Mouse (Mus musculus): Measurements from ENCODE around the gene Nbl1. TPM values are rescaled to one million over a fixed set of nuclear protein-coding genes. Genes with fewer than 3 reads are reported as not detected.

The Nbl1 gene
- polyA plus RNA-seq, 1 experiment from 2014 or later = 15.1 TPM

- H3K27me3 ChIP-seq (ENCODE audit: control insufficient read depth, insufficient read depth, low read length) = no peaks in the 10 kb centered on the region
- no peaks in the 10 kb centered on the region for H3K36me3 ChIP-seq (ENCODE audit: control insufficient read depth, insufficient read depth, low read length)
- peaks cover 13 to 31% of the 10 kb centered on the region in 2 experiments for H3K4me1 ChIP-seq (ENCODE audit: control insufficient read depth in 2 of 2, insufficient read depth in 2 of 2, low read length in 2 of 2)
- no peak overlapping the region for H3K4me2 ChIP-seq (ENCODE audit: low read length)
- no peak overlapping the region for H3K9ac ChIP-seq (ENCODE audit: low read length)
- H3K4me3 ChIP-seq (ENCODE audit: control insufficient read depth in 1 of 2, insufficient read depth in 1 of 2, low read depth in 1 of 2, low read length in 2 of 2) = no peak overlapping the region
- 92% methylated on average over 5 of the region's 5 CpGs for WGBS
- no peak for ATAC-seq (ENCODE audit: insufficient number of reproducible peaks, insufficient read depth, low FRiP score, low read depth)
- no peaks in the 10 kb centered on the region for H3K9me3 ChIP-seq (ENCODE audit: control insufficient read depth, low read length)
- H3K27ac ChIP-seq (replicated peaks in 1 of 2; ENCODE audit: control insufficient read depth in 1 of 2, insufficient read depth in 1 of 2, low read depth in 2 of 2, low read length in 2 of 2) = no peak overlapping the region
Observed at GRCm38 (mm10) chr4:139115721-139116120, 22.9 kb upstream of the Nbl1 start.

- H3K4me2 ChIP-seq (ENCODE audit: low read length) = no peak overlapping the region
- 0 out of 2 replicates have a peak, but pooled peaks cover 5% of the 10 kb centered on the region for H3K36me3 ChIP-seq (ENCODE audit: control insufficient read depth, insufficient read depth, low read length)
- ATAC-seq (ENCODE audit: insufficient number of reproducible peaks, insufficient read depth, low FRiP score, low read depth) = no peak
- H3K4me3 ChIP-seq (ENCODE audit: control insufficient read depth in 1 of 2, insufficient read depth in 1 of 2, low read depth in 1 of 2, low read length in 2 of 2) = no peak overlapping the region
- 67% methylated on average over 3 of the region's 3 CpGs for WGBS
- H3K4me1 ChIP-seq (ENCODE audit: control insufficient read depth in 2 of 2, insufficient read depth in 2 of 2, low read length in 2 of 2) = peaks cover 16 to 34% of the 10 kb centered on the region in 2 experiments
- no peak overlapping the region for H3K27ac ChIP-seq (replicated peaks in 1 of 2; ENCODE audit: control insufficient read depth in 1 of 2, insufficient read depth in 1 of 2, low read depth in 2 of 2, low read length in 2 of 2)
- H3K9ac ChIP-seq (ENCODE audit: low read length) = no peak overlapping the region
- H3K9me3 ChIP-seq (ENCODE audit: control insufficient read depth, low read length) = no peaks in the 10 kb centered on the region
- no peaks in the 10 kb centered on the region for H3K27me3 ChIP-seq (ENCODE audit: control insufficient read depth, insufficient read depth, low read length)
Observed at GRCm38 (mm10) chr4:139112482-139112881, 19.7 kb upstream of the Nbl1 start.

- Histone ChIP-seq H3K36me3 (ENCODE audit: control insufficient read depth, insufficient read depth, low read length) (0 out of 2 replicates have a peak, but pooled peaks cover 5% of the 10 kb centered on the region), H3K4me2 (ENCODE audit: low read length) (no peak overlapping the region), H3K4me3 (ENCODE audit: control insufficient read depth in 1 of 2, insufficient read depth in 1 of 2, low read depth in 1 of 2, low read length in 2 of 2) (no peak overlapping the region), H3K9ac (ENCODE audit: low read length) (0 out of 2 replicates have a peak overlapping the region, but pooled peaks have one; percentile 2), H3K27me3 (ENCODE audit: control insufficient read depth, insufficient read depth, low read length) (no peaks in the 10 kb centered on the region), H3K27ac (replicated peaks in 1 of 2; ENCODE audit: control insufficient read depth in 1 of 2, insufficient read depth in 1 of 2, low read depth in 2 of 2, low read length in 2 of 2) (peak overlapping the region in 1 of 2 experiments; percentile 28; a peak in 1 of 4 replicates), H3K9me3 (ENCODE audit: control insufficient read depth, low read length) (no peaks in the 10 kb centered on the region), H3K4me1 (ENCODE audit: control insufficient read depth in 2 of 2, insufficient read depth in 2 of 2, low read length in 2 of 2) (peaks cover 16 to 31% of the 10 kb centered on the region in 2 experiments)
- WGBS = 45% methylated on average over 3 of the region's 3 CpGs
- no peak for ATAC-seq (ENCODE audit: insufficient number of reproducible peaks, insufficient read depth, low FRiP score, low read depth)
Observed at GRCm38 (mm10) chr4:139111421-139111820, 18.6 kb upstream of the Nbl1 start.

- no peak overlapping the region for H3K4me2 ChIP-seq (ENCODE audit: low read length)
- WGBS = 33% methylated on average over 3 of the region's 3 CpGs
- H3K27ac ChIP-seq (replicated peaks in 1 of 2; ENCODE audit: control insufficient read depth in 1 of 2, insufficient read depth in 1 of 2, low read depth in 2 of 2, low read length in 2 of 2) = peak overlapping the region in 1 of 2 experiments; percentile 28; a peak in 1 of 4 replicates
Observed at GRCm38 (mm10) chr4:139110858-139111257, 18.1 kb upstream of the Nbl1 start.

GRCm38 (mm10) chr4:139105453-139105852 is 12.7 kb upstream of the Nbl1 start:
- no peaks in the 10 kb centered on the region for H3K9me3 ChIP-seq (ENCODE audit: control insufficient read depth, low read length)
- WGBS = 84% methylated on average over 1 of the region's 1 CpGs

More at GRCm38 (mm10) chr4:139110858-139111257, 18.1 kb upstream of the Nbl1 start:
- H3K4me1 ChIP-seq (ENCODE audit: control insufficient read depth in 2 of 2, insufficient read depth in 2 of 2, low read length in 2 of 2) = peaks cover 16 to 30% of the 10 kb centered on the region in 2 experiments
- ATAC-seq (ENCODE audit: insufficient number of reproducible peaks, insufficient read depth, low FRiP score, low read depth) = no peak
- H3K36me3 ChIP-seq (ENCODE audit: control insufficient read depth, insufficient read depth, low read length) = 0 out of 2 replicates have a peak, but pooled peaks cover 5% of the 10 kb centered on the region
- no peak overlapping the region for H3K4me3 ChIP-seq (ENCODE audit: control insufficient read depth in 1 of 2, insufficient read depth in 1 of 2, low read depth in 1 of 2, low read length in 2 of 2)
- H3K9ac ChIP-seq (ENCODE audit: low read length) = 0 out of 2 replicates have a peak overlapping the region, but pooled peaks have one; percentile 2
- no peaks in the 10 kb centered on the region for H3K27me3 ChIP-seq (ENCODE audit: control insufficient read depth, insufficient read depth, low read length)
- no peaks in the 10 kb centered on the region for H3K9me3 ChIP-seq (ENCODE audit: control insufficient read depth, low read length)

GRCm38 (mm10) chr4:139101546-139101945 is 8.8 kb upstream of the Nbl1 start:
- Histone ChIP-seq H3K27ac (replicated peaks in 1 of 2; ENCODE audit: control insufficient read depth in 1 of 2, insufficient read depth in 1 of 2, low read depth in 2 of 2, low read length in 2 of 2) (no peak overlapping the region), H3K4me1 (ENCODE audit: control insufficient read depth in 2 of 2, insufficient read depth in 2 of 2, low read length in 2 of 2) (no peaks in the 10 kb centered on the region), H3K9ac (ENCODE audit: low read length) (no peak overlapping the region), H3K4me2 (ENCODE audit: low read length) (no peak overlapping the region), H3K9me3 (ENCODE audit: control insufficient read depth, low read length) (no peaks in the 10 kb centered on the region), H3K27me3 (ENCODE audit: control insufficient read depth, insufficient read depth, low read length) (no peaks in the 10 kb centered on the region), H3K4me3 (ENCODE audit: control insufficient read depth in 1 of 2, insufficient read depth in 1 of 2, low read depth in 1 of 2, low read length in 2 of 2) (no peak overlapping the region), H3K36me3 (ENCODE audit: control insufficient read depth, insufficient read depth, low read length) (peaks cover 45% of the 10 kb centered on the region)
- 64% methylated on average over 6 of the region's 6 CpGs for WGBS
- no peak for ATAC-seq (ENCODE audit: insufficient number of reproducible peaks, insufficient read depth, low FRiP score, low read depth)

More at GRCm38 (mm10) chr4:139105453-139105852, 12.7 kb upstream of the Nbl1 start:
- no peak overlapping the region for H3K4me2 ChIP-seq (ENCODE audit: low read length)
- no peak overlapping the region for H3K27ac ChIP-seq (replicated peaks in 1 of 2; ENCODE audit: control insufficient read depth in 1 of 2, insufficient read depth in 1 of 2, low read depth in 2 of 2, low read length in 2 of 2)
- no peaks in the 10 kb centered on the region for H3K27me3 ChIP-seq (ENCODE audit: control insufficient read depth, insufficient read depth, low read length)
- H3K4me3 ChIP-seq (ENCODE audit: control insufficient read depth in 1 of 2, insufficient read depth in 1 of 2, low read depth in 1 of 2, low read length in 2 of 2) = no peak overlapping the region
- ATAC-seq (ENCODE audit: insufficient number of reproducible peaks, insufficient read depth, low FRiP score, low read depth) = no peak
- H3K9ac ChIP-seq (ENCODE audit: low read length) = no peak overlapping the region
- H3K36me3 ChIP-seq (ENCODE audit: control insufficient read depth, insufficient read depth, low read length) = peaks cover 49% of the 10 kb centered on the region
- peaks cover under 1% of the 10 kb centered on the region in 2 experiments; a peak in 2 of 4 replicates for H3K4me1 ChIP-seq (ENCODE audit: control insufficient read depth in 2 of 2, insufficient read depth in 2 of 2, low read length in 2 of 2)

- Histone ChIP-seq H3K9ac (ENCODE audit: low read length) (no peak overlapping the region), H3K4me2 (ENCODE audit: low read length) (no peak overlapping the region), H3K27me3 (ENCODE audit: control insufficient read depth, insufficient read depth, low read length) (no peaks in the 10 kb centered on the region), H3K9me3 (ENCODE audit: control insufficient read depth, low read length) (no peaks in the 10 kb centered on the region), H3K4me1 (ENCODE audit: control insufficient read depth in 2 of 2, insufficient read depth in 2 of 2, low read length in 2 of 2) (peaks cover 0 to 2% of the 10 kb centered on the region in 2 experiments; a peak in 1 of 4 replicates), H3K4me3 (ENCODE audit: control insufficient read depth in 1 of 2, insufficient read depth in 1 of 2, low read depth in 1 of 2, low read length in 2 of 2) (no peak overlapping the region), H3K27ac (replicated peaks in 1 of 2; ENCODE audit: control insufficient read depth in 1 of 2, insufficient read depth in 1 of 2, low read depth in 2 of 2, low read length in 2 of 2) (no peak overlapping the region), H3K36me3 (ENCODE audit: control insufficient read depth, insufficient read depth, low read length) (peaks cover 45% of the 10 kb centered on the region)
- no peak for ATAC-seq (ENCODE audit: insufficient number of reproducible peaks, insufficient read depth, low FRiP score, low read depth)
- WGBS = 91% methylated on average over 8 of the region's 8 CpGs
Observed at GRCm38 (mm10) chr4:139100326-139100725, 7.5 kb upstream of the Nbl1 start.

- Histone ChIP-seq H3K4me2 (ENCODE audit: low read length) (no peak overlapping the region), H3K36me3 (ENCODE audit: control insufficient read depth, insufficient read depth, low read length) (peaks cover 4% of the 10 kb centered on the region; the same call in 1 of the 2 replicates), H3K4me1 (ENCODE audit: control insufficient read depth in 2 of 2, insufficient read depth in 2 of 2, low read length in 2 of 2) (peaks cover 6 to 14% of the 10 kb centered on the region in 2 experiments; a peak in 3 of 4 replicates), H3K9me3 (ENCODE audit: control insufficient read depth, low read length) (0 out of 2 replicates have a peak, but pooled peaks cover 6% of the 10 kb centered on the region), H3K9ac (ENCODE audit: low read length) (no peak overlapping the region), H3K27ac (replicated peaks in 1 of 2; ENCODE audit: control insufficient read depth in 1 of 2, insufficient read depth in 1 of 2, low read depth in 2 of 2, low read length in 2 of 2) (no peak overlapping the region), H3K27me3 (ENCODE audit: control insufficient read depth, insufficient read depth, low read length) (peaks cover 6% of the 10 kb centered on the region), H3K4me3 (ENCODE audit: control insufficient read depth in 1 of 2, insufficient read depth in 1 of 2, low read depth in 1 of 2, low read length in 2 of 2) (no peak overlapping the region)
- no peak for ATAC-seq (ENCODE audit: insufficient number of reproducible peaks, insufficient read depth, low FRiP score, low read depth)
- 42% methylated on average over 5 of the region's 5 CpGs for WGBS
Observed at GRCm38 (mm10) chr4:139096201-139096600, 3.4 kb upstream of the Nbl1 start.

Data from heart, embryonic 14.5 days (tissue).